Mouse (Mus musculus) heart, postnatal 36 days (tissue): ENCODE measurements at regions not wholly inside any gene's neighbourhood (a gene's known extent, or its start where the extent isn't known, plus 50 kb on each side); places are given as distances from the start of the nearest gene placed in this dataset.

Experiments used
- DNase-seq, 2 experiments: peaks; one replicate each; pipeline ENCODE4 v3.0.0; 2021 to 2022
- intact Hi-C: fragments of 180-260 bp; cut with DNase I; formaldehyde crosslinking; loops from one replicate; pipeline ENCODE4 v1.15.1; 2025

DNA sequence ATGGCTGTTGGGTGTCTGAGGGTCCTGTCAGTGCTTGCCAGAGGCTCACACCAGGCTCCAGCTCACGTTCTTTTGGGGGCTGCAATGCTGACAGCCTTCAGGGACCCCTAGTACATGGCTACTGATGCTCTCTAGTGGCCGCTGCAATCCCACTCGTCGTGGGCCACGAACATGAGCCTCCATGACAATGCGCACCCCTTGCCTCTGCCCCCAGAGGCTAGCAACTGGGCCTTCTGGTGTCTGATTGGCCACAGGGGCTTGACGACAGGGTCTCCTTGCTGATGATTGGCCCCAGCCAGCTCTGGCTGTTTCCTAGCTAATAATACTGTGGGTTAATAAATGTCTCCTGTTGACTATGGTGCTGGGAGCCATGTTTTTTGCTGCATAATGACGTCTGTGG, 61.1 kb downstream of the Rtl1 start:
- DNase-seq: no peak
- intact Hi-C loops: no loop called here

DNA sequence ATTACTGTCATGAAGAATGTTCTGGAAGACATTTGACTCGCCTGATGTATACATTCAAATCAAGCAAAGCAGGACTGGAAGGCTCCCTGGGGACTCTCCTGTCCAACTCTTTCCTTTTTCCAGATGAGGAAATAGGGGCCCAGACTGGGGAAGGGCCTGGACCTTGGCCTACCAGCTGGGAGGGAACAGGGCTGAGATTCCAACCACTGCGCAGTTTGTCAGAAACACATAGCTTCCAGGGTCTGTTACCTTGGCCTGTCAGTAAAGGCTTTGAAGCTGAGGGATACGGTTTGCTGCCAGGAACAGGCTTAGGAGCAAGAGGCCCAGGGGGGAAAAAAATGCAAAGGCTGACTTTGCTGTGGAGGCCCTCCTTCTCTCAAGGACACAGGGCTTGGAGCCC, 61.5 kb downstream of the Rtl1 start:
- intact Hi-C loops: no loop called here

DNA sequence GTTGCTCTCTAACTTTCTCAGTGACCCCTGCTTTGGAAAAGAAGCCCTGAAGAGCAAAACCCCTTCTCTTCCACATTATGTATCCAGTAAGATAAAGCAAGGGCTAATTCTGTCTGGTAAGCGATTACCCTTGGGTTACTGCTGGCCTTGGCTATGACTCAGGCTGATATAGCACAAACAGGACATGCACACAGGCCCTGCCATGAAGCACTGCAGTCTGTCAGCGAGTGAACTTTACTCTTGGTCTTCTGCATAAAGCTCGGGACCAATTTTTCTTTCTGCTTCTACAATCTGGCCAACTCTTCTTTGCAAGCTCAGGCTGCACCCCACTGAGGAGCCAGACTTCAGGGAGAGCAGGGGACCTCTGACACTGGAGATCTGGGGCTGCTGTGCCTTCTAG, 63.6 kb downstream of the Rtl1 start:
- DNase-seq: no peak
- intact Hi-C loops: no loop called here

More for the DNA sequence above, 61.5 kb downstream of the Rtl1 start:
- no peak for DNase-seq

DNA sequence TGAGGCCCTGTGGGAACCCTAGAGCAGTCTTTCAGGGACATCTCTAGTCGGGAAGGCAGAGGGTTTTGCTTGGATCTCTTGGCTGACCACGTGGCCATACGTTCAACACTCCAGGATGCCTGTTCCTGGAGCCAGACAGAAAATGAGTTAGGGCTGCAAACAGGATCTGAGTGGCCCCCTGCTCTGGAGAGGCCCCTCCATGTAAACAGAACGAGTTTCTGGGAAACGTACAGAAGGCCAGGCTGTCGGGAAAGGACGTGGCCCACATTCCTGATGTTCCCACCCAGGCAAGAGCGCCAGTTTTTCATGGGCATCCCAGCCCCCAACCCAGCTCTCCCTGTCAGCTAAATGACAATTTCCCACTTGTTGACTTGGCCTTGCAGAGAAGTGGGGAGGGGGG, 67.7 kb downstream of the Rtl1 start:
- intact Hi-C loops: no loop called here
- no peak for DNase-seq

DNA sequence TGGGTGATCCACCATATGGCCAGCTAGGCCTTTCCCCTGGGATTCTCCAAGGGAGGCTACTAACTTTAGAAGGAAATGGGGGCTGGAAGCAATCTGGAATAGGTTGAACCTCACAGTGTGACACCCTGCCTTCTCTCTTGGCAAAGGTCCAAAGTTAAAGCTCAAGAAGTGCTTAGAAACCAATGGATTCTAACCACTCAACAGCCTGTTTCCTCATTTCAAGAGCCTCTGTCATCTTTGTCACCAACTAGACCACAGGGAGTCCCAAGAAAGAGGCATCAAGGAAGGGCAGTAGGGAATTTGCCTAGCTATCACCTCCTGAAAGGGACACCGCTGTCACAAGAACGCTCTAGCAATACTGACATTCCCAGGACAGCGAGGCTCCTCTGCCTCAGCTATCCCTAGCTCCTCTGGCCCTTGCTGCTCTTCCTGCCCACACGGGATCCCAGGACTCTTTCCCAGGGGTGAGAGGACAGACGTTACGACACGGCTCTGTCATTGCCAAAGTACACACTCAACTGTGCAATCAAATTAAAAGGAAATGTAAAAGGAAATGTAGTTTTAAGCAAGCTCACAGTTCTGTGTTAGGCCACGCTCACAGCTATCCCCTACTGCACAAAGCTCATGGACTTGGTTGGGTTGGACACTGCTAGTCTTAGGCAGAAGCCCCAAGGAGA, 68.6 kb downstream of the Rtl1 start:
- intact Hi-C loops: no loop called here
- no peak for DNase-seq

DNA sequence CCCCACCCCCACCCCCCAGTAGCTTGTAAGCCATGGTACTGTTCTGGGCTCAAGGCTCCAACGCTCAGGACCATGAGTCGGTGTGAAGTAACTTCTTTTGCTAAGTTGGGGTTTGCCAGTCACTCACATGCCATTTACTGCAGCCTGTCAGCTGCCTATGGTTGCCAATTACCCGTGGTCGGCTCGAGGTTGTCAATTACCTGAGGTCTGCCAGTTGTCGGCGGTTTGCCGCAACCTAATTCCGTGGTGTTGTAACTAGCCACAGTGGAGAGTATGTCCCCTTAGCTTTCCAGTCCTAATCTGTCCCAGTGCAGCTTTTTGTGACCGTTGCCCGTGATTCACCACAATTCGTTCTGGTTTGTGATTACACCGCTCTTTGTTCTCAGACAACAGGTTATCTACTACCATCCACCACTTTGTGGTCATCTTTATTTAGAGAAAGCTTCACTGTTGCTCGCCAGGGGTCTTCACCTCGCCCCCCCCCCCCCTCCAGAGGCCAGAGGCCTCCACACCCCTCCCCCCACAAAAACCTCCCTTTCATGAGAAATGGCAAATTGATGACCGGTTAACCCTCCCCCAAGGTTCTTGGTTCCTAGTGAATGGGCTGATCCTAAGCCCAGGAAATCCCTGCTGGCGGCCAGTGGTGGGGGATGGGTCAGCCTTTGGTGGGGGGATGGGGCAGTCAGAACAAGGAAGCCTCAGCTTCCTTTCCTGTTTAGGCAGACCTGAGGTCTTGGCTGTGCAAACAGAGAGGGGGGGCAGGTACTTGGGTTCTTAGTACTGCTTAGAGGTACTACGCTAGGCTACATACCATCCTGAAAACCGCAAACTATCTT, 69.7 kb downstream of the Rtl1 start:
- intact Hi-C loops: no loop called here

DNA sequence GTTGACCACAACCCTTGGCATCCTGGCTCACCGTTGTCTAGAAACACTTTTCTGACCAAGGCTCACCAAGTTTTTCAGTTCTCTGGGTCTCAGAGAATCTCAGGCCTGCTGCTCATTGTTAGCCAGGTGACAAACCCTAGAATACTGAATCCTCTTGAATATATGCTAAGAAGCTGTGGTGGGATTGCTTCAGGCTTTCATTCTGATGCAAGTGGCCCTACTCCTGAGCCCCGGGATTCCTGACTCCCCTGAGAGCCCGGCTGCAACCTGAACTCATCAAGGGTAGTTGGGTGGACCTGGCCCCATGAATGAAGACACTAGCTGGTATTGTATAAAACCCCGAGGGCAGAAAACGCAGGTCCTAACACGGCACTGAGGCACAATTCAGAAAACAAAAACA, 70.6 kb downstream of the Rtl1 start:
- DNase-seq: no peak
- intact Hi-C loops: no loop called here

More for the DNA sequence above, 69.7 kb downstream of the Rtl1 start:
- DNase-seq: no peak

DNA sequence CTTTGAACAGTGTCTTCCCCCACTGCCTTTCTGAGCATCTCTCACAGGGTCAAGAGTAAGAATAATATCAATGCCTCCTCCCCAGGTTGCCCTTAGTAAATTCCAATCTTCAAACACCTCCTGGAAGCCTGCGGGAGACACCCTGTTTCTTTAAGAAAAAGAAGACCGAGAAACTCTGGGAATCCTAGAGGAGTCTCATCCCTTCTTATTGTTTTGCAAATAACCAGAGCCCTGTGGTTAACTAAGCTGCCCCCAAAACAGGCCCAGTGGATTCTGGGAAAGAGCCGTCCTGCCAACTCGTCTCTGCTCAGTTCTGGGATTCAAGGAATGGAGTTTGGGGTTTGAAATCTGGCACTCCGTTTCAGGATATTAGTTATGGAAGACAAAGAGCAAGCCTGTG, 71.2 kb downstream of the Rtl1 start:
- intact Hi-C loops: no loop called here
- DNase-seq: no peak

DNA sequence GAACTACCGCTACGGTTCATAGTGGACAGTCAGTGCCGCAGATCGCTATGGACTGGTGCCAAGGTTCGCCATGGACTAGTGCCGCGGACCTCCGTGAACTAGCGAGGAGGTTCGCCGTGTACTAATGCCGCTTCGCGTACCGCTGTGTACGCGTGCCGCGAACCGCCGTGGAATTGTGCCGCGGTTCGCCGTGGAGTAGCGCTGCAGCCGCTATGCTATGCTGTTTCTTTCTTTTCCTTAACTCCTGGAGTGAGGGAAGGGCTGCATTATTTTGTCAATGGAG, 71.9 kb downstream of the Rtl1 start:
- DNase-seq: peak in 1 of 2 experiments; percentile 11

DNA sequence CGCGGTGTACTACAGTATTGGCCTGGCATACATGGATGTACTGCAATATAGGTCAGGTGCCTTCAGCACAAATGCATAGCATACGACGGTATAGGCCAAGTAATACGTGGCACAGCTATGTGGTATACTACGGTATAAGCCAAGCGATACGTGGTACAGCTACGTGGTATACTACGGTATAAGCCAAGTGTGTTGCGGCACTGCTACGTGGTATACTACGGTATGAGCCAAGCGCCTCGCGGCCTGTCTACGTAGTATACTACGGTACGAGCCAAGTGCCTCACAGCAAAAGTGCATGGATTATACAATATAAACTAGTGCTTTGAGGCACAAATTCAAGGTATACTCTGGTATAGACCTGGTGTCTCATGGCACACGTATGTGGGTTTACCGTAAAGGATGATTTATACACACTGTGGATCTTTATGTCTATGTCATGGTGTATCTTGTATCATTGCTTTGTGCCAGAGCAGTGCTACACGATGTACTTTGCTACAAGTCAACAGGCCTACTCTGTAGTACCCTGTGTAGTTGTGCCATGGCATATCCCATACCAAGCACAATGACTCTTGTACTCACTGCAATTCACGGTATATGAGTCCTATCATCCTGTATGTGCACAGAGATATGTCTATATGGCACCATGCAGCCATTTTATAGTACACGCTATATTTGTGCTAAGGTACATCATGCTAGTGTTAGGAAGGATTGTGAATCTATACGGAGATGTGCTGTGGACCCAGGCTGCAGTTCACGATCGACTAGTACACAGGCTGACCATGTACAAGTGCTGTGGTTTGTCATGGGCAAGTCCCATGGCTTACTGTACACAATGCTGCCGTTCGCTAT, 72.5 kb downstream of the Rtl1 start:
- no peak for DNase-seq
- intact Hi-C loops: no loop called here

More for the DNA sequence above, 71.9 kb downstream of the Rtl1 start:
- intact Hi-C loops: no loop called here

DNA sequence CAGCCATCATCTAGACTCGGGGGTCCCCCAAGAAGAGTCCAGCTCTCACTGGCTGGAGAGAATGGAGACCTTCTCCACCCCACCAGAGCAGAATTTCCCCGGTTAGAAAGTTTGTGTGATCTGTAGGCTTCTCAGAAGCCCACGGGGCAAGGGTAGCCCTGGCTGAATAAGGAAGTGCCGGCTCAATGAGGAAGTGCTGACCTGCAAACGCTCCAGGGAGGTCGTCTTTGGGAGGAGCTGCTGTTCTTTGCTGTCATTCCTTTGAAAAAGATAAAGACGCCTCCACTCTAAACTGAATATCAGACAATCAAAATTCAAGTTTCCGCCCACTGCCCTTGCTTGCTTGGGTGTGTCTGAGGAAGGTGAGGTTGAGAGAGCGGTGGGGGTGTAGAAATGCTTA, 73.0 kb downstream of the Dlk1 start:
- DNase-seq: no peak
- intact Hi-C loops: no loop called here

DNA sequence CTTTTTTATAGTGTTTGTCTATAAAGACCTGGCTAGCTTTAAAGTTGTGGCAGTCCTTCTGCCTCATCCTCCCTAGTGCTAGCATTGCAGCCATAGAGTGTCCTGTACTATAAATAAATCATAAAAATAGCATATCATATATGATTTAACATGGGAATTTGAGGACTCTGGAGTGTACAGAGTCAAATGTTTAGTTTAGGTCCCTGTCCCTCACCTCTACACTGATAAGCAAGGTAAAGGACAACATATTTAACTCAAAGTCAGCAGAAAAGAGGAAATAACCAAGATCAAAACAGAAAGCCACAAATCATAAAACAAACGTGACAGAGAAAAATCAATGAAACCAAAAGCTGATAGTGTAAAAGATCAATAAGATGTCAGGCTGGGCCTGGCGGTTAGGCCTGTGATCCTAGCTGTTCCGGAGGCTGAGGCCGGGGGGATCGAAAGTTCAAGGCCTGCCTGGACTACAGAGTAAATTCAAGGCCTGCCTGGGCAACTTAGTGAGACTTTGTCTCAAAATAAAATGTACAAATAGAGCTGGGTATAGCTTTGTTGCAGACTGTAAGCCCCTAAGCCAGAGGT, 68.7 kb downstream of the Dlk1 start:
- DNase-seq: no peak
- intact Hi-C loops: no loop called here

DNA sequence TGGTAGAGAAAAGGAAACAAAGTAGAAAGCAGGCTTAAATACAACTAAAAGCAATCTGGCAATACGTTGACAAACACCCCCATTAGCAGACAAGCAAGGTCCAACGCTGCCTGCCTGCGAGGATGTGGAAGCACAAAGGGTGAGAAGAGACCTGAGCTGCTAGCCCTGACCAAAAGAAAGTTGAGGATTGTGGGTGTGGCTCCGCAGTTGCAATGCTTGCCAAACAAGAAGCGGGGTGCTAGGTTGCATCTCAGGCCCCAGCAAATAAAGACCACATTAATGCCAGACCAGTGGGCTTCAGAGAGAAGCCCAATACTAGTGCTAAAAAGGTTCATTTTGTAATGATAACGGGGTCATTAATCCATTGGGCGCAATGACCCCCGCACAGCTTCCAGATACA, 67.8 kb downstream of the Dlk1 start:
- intact Hi-C loops: no loop called here
- DNase-seq: no peak

DNA sequence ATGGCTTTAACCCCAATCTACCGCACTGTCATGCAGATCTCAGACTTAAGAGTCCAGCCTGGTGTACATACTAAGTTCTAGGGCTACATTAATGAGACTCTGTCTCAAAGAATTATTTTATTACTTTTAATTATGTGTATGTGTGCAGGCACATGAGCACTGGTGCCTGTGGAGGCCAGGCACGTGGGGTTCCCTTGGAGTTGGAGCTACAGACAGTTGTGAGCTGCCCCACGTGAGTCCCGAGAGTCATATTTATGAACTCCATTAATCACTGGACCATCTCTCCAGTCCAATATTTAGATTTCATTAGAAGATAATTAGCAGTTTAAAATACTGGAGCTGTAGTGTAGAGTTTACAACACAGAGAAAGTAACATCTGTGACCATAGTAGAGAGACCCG, 67.2 kb downstream of the Dlk1 start:
- intact Hi-C loops: no loop called here
- DNase-seq: no peak

DNA sequence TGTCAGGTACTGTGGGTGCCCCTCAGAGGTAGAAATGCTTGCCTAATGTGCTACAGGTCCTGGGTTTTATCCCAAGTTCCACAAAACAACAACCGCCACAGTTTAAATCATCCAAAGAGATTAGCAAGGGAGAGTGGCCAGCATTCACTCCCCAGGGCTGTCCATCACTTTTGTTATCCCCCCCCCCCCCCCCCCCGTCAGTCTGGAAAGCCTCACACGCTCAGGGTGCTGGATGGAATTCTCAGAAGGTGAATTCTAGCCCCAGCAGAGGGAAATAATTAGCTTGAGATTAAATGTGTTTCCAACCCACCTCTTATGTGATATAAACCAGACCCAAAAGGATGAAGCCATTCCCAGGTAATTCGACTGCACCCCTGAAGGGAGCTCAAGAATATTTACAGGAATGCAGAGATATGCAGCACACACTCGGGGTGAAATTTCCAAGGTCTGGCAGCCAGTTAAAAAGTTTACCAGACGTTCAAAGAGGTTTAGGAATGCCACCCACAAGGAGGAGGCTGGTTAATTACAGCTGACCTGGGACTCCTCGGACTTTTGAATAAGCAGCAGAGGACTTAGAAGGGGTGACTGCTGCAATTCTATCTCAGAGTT, 65.9 kb downstream of the Dlk1 start:
- no peak for DNase-seq
- intact Hi-C loops: no loop called here

DNA sequence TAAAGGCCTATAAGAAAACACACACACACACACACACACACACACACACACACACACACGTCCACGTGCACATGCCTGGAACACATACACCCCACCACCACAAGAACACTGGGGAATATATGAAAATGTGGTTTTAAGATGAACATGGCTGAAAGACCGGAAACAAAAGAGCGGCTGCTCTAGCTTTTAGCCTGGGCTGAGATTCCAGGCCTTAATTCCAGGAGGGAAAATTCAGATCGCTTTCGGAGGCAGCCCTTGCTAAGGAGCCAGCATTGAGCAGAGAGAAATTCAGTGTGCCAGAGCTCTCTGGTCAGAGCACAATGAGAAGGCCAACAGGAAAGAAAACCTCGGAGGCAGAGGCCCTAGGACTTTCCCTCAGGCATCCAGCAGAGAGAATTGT, 65.1 kb downstream of the Dlk1 start:
- DNase-seq: no peak

DNA sequence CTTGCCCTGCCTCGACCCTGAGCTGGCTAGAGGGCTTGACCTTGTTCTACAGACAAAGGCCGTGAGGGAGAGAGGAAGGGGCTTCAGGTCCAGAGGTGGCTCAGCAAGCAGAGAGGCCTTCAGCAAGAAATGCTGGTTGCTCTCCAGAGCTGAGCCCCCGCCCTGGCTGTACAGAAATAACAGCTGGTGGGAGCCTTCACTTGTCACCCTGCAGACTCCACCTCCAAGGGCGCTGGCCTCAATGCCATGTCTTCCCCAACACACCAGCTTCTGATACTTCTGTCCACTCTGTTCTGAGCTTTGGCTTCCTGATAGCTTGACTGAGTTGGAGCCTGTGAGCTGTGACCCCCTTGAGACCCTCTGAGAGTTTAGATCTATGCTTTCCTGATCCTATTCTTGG, 64.3 kb downstream of the Dlk1 start:
- intact Hi-C loops: no loop called here
- no peak for DNase-seq

More for the DNA sequence above, 65.1 kb downstream of the Dlk1 start:
- intact Hi-C loops: no loop called here

DNA sequence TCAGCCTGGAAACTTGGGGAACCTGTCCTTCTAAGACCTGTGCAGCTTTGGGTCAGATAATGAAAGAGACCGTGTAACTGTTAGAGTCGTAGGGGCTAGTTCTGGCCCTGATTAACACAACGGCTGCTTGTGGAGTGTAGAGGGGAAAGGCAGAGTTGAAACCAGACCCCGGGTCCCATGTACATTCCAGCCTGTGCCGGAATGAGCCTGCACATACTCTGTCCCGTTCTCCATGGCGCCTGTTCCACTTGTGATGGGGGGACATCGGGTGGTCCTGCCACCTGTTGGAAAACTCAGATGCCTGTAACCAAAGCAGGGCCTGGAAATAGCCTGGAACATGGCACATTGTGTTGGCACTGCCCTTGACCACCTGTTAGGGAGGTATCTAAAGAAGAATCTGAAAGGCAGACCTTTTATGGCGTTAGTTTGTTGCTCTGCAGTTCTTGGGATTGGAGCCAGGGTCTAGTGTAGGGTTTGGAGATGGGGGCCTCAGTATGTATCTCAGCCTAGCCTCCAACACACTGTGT, 61.7 kb downstream of the Dlk1 start:
- DNase-seq: no peak
- intact Hi-C loops: no loop called here
